Mouse (Mus musculus) MEL (cell line): Measurements from ENCODE around the gene Ascl2. TPM values are rescaled to one million over a fixed set of nuclear protein-coding genes. Genes with fewer than 3 reads are reported as not detected.

ENCODE experiments used
- DNase-seq: peaks from one replicate; pipeline ENCODE4 v3.0.0; 2011; ENCODE audit warnings: low read depth, low spot score
- H3K27ac ChIP-seq: 2 replicates; pipeline ENCODE4 v1.5.1; 2012; ENCODE audit warnings: low read depth, mild to moderate bottlenecking, control low read depth, low read length, moderate library complexity; ENCODE audit not compliant: control insufficient read depth
- H3K27me3 ChIP-seq, 2 experiments: fragments of 150-350 bp in 1 of 2; sonication (generic) in 1 of 2; 2 replicates each; pipeline ENCODE4 v1.6.1; 2012; ENCODE audit warnings: low read length in 2 of 2, mild to moderate bottlenecking in 2 of 2, improper control_type of control experiment in 1 of 2, moderate library complexity in 1 of 2; ENCODE audit not compliant: insufficient read depth in 2 of 2, control insufficient read depth in 1 of 2
- H3K36me3 ChIP-seq, 2 experiments: 2 replicates each; pipeline ENCODE4 v1.6.1; 2012 to 2014; ENCODE audit warnings: low read length in 2 of 2, improper control_type of control experiment in 1 of 2, inconsistent platforms in 1 of 2, mild to moderate bottlenecking in 1 of 2; ENCODE audit not compliant: insufficient read depth in 2 of 2, control insufficient read depth in 1 of 2
- H3K4me1 ChIP-seq, 2 experiments: fragments of 150-350 bp in 1 of 2; sonication (generic) in 1 of 2; 2 replicates each; pipeline ENCODE4 v1.6.1; 2012; ENCODE audit warnings: low read length in 2 of 2, improper control_type of control experiment in 1 of 2, mild to moderate bottlenecking in 1 of 2; ENCODE audit not compliant: insufficient read depth in 2 of 2, control insufficient read depth in 1 of 2
- H3K4me3 ChIP-seq, 2 experiments: fragments of 150-350 bp in 1 of 2; sonication (generic) in 1 of 2; 2 replicates each; pipeline ENCODE4 v1.5.1; 2012; ENCODE audit warnings: low read depth in 2 of 2, low read length in 2 of 2, mild to moderate bottlenecking in 2 of 2, moderate library complexity in 2 of 2, control low read depth in 1 of 2, improper control_type of control experiment in 1 of 2; ENCODE audit not compliant: control insufficient read depth in 1 of 2, insufficient read depth in 1 of 2
- H3K79me2 ChIP-seq: 2 replicates; pipeline ENCODE4 v1.6.1; 2012; ENCODE audit warnings: mild to moderate bottlenecking, low read length, moderate library complexity; ENCODE audit not compliant: control insufficient read depth, poor library complexity, insufficient read depth
- H3K9ac ChIP-seq: 2 replicates; pipeline ENCODE4 v1.6.1; 2012; ENCODE audit warnings: low read depth, mild to moderate bottlenecking, control low read depth, low read length, moderate library complexity; ENCODE audit not compliant: control insufficient read depth, poor library complexity, severe bottlenecking
- H3K9me3 ChIP-seq: fragments of 150-350 bp; sonication (generic); replicated peaks from 2 replicates; pipeline ENCODE4 v1.6.1; 2012; ENCODE audit warnings: mild to moderate bottlenecking, low read length, improper control_type of control experiment, moderate library complexity; ENCODE audit not compliant: insufficient read depth
- CHD2 ChIP-seq: IDR thresholded peaks from 2 replicates; pipeline ENCODE4 v1.6.1; 2011; ENCODE audit warnings: low read length, improper control_type of control experiment
- CTCF ChIP-seq, 3 experiments: IDR thresholded peaks in 2 of 3; conservative IDR thresholded peaks in 1 of 3; 2 replicates each; pipeline ENCODE4 v1.5.1; 2011 to 2012; ENCODE audit warnings: low read length in 3 of 3, low read depth in 2 of 3, mild to moderate bottlenecking in 2 of 3, improper control_type of control experiment in 1 of 3, inconsistent platforms in 1 of 3, mixed read lengths in 1 of 3, moderate library complexity in 1 of 3; ENCODE audit not compliant: control insufficient read depth in 1 of 3, insufficient read depth in 1 of 3, poor library complexity in 1 of 3, severe bottlenecking in 1 of 3
- GABPA ChIP-seq: IDR thresholded peaks from 2 replicates; pipeline ENCODE4 v1.6.1; 2012; ENCODE audit warnings: low read depth, mild to moderate bottlenecking, inconsistent platforms, low read length, improper control_type of control experiment, moderate library complexity
- GATA1 ChIP-seq: IDR thresholded peaks from 2 replicates; pipeline ENCODE4 v1.6.1; 2011; ENCODE audit warnings: low read depth, low read length, improper control_type of control experiment
- HCFC1 ChIP-seq: IDR thresholded peaks from 2 replicates; pipeline ENCODE4 v1.6.1; 2012; ENCODE audit warnings: low read depth, mild to moderate bottlenecking, inconsistent platforms, low read length, improper control_type of control experiment, moderate library complexity
- JUND ChIP-seq: IDR thresholded peaks from 2 replicates; pipeline ENCODE4 v1.6.1; 2011; ENCODE audit warnings: low read depth, mild to moderate bottlenecking, improper control_type of control experiment, low read length
- NELFE ChIP-seq: IDR thresholded peaks from 2 replicates; pipeline ENCODE4 v1.6.1; 2011; ENCODE audit warnings: low read depth, low read length, improper control_type of control experiment
- NRF1 ChIP-seq: IDR thresholded peaks from 2 replicates; pipeline ENCODE4 v1.6.1; 2014; ENCODE audit warnings: low read depth, mild to moderate bottlenecking, inconsistent platforms, low read length, improper control_type of control experiment, moderate library complexity; ENCODE audit not compliant: poor library complexity, insufficient read depth, severe bottlenecking
- POLR2AphosphoS5 ChIP-seq: IDR thresholded peaks from 2 replicates; pipeline ENCODE4 v1.6.1; 2012; ENCODE audit warnings: low read depth, borderline replicate concordance, mild to moderate bottlenecking, inconsistent platforms, low read length, moderate library complexity, mixed read lengths
- RAD21 ChIP-seq: IDR thresholded peaks from 2 replicates; pipeline ENCODE4 v1.6.1; 2011; ENCODE audit warnings: mild to moderate bottlenecking, low read depth, low read length, improper control_type of control experiment
- RCOR1 ChIP-seq: IDR thresholded peaks from 2 replicates; pipeline ENCODE4 v1.6.1; 2012; ENCODE audit warnings: low read depth, mild to moderate bottlenecking, inconsistent platforms, low read length, improper control_type of control experiment
- SMC3 ChIP-seq: IDR thresholded peaks from 2 replicates; pipeline ENCODE4 v1.6.1; 2011; ENCODE audit warnings: low read depth, low read length, improper control_type of control experiment
- TAL1 ChIP-seq: IDR thresholded peaks from 2 replicates; pipeline ENCODE4 v1.6.1; 2012; ENCODE audit warnings: mild to moderate bottlenecking, inconsistent platforms, low read length, moderate library complexity, mixed read lengths
- TCF12 ChIP-seq: IDR thresholded peaks from 2 replicates; pipeline ENCODE4 v1.6.1; 2014; ENCODE audit warnings: low read depth, mild to moderate bottlenecking, inconsistent platforms, low read length, improper control_type of control experiment, moderate library complexity
- UBTF ChIP-seq: IDR thresholded peaks from 2 replicates; pipeline ENCODE4 v1.6.1; 2012; ENCODE audit warnings: low read depth, mild to moderate bottlenecking, inconsistent platforms, low read length, improper control_type of control experiment, moderate library complexity, borderline replicate concordance; ENCODE audit not compliant: insufficient read depth
- USF1 ChIP-seq: IDR thresholded peaks from 2 replicates; pipeline ENCODE4 v1.6.1; 2014; ENCODE audit warnings: low read depth, mild to moderate bottlenecking, inconsistent platforms, low read length, improper control_type of control experiment, moderate library complexity
- ZC3H11A ChIP-seq: IDR thresholded peaks from 2 replicates; pipeline ENCODE4 v1.6.1; 2012; ENCODE audit warnings: low read depth, mild to moderate bottlenecking, inconsistent platforms, low read length, improper control_type of control experiment
- ZKSCAN1 ChIP-seq: IDR thresholded peaks from 2 replicates; pipeline ENCODE4 v1.6.1; 2012; ENCODE audit warnings: low read depth, mild to moderate bottlenecking, inconsistent platforms, low read length, improper control_type of control experiment, moderate library complexity
- ZMIZ1 ChIP-seq: IDR thresholded peaks from 2 replicates; pipeline ENCODE4 v1.6.1; 2012; ENCODE audit warnings: low read depth, mild to moderate bottlenecking, inconsistent platforms, low read length, improper control_type of control experiment, moderate library complexity
- ZNF384 ChIP-seq: IDR thresholded peaks from 2 replicates; pipeline ENCODE4 v1.6.1; 2012; ENCODE audit warnings: low read depth, mild to moderate bottlenecking, inconsistent platforms, low read length, improper control_type of control experiment
- polyA plus RNA-seq, 2 experiments: library from polyadenylated mRNA; stranded (reverse) in 1 of 2; unstranded in 1 of 2; fragments of >175 nt in 1 of 2; fragments of >200 nt in 1 of 2; gene quantifications; 2 replicates each; pipeline versions ENCODE4 v1.2.1 to v1.2.4; 2012; ENCODE audit warnings: low replicate concordance in 2 of 2, low read depth in 1 of 2; ENCODE audit not compliant: insufficient read length in 2 of 2, insufficient read depth in 1 of 2, missing spikeins in 1 of 2
- total RNA-seq: library from RNA; depleted of rRNA; stranded (reverse); fragments of 300-350 nt; gene quantifications from 2 replicates; pipeline ENCODE4 v1.2.3, GENCODE M21; 2012

Gene Ascl2
- total and polyA plus RNA-seq, 3 experiments, result not detected

GRCm38 (mm10) chr7:142918641-142919628 is 50.1 kb downstream of the Ascl2 start:
- peak; percentile 75 for DNase-seq
- TF ChIP-seq CHD2 (no peak), UBTF (no peak), NRF1 (no peak), ZNF384 (peak; percentile 24; the same call in 1 of the 2 replicates), CTCF (IDR thresholded peaks at IDR 0.05 in 2 of 3, conservative IDR thresholded peaks at IDR 0.05 in 1 of 3; ENCODE audit: control insufficient read depth in 1 of 3, insufficient read depth in 1 of 3, low read depth in 2 of 3, low read length in 3 of 3, poor library complexity in 1 of 3, severe bottlenecking in 1 of 3) (peak; percentile 98 to 100 (median 100); a peak in 5 of 6 replicates), JUND (no peak; the same call in 1 of the 2 replicates), RAD21 (peak; percentile 79), TAL1 (no peak), HCFC1 (0 out of 2 replicates have a peak, but pooled peaks have one; percentile 45), NELFE (no peak), USF1 (0 out of 2 replicates have a peak, but pooled peaks have one; percentile 15), ZKSCAN1 (no peak), GATA1 (no peak), ZMIZ1 (no peak), TCF12 (no peak), RCOR1 (no peak), ZC3H11A (peak; percentile 73), SMC3 (peak; percentile 97), POLR2AphosphoS5 (no peak), GABPA (no peak)
- no peak overlapping the region for H3K4me3 ChIP-seq
- H3K9ac ChIP-seq, result no peak overlapping the region
- H3K79me2 ChIP-seq, result no peaks in the 10 kb centered on the region
- no peaks in the 10 kb centered on the region for H3K4me1 ChIP-seq
- no peak overlapping the region for H3K27ac ChIP-seq
- H3K9me3 ChIP-seq, result no peaks in the 10 kb centered on the region
- H3K36me3 ChIP-seq, result no peaks in the 10 kb centered on the region
- H3K27me3 ChIP-seq, result no peaks in the 10 kb centered on the region
